Mouse (Mus musculus) embryonic facial prominence, embryonic 10.5 days (tissue): ENCODE results near the gene Acsf3. TPM values are rescaled to one million over a fixed set of nuclear protein-coding genes. Genes with fewer than 3 reads are reported as not detected.
A peak's percentile ranks its signal among the peaks of the same experiment; 100 is the strongest.

ENCODE experiments used
- DNase-seq: peaks from one replicate; pipeline ENCODE4 v3.0.0-alpha.2; 2017; ENCODE audit warnings: low spot score
- H3K27ac ChIP-seq: fragments of 300-500 bp; sonication (generic); replicated peaks from 2 replicates; pipeline ENCODE4 v1.5.1; 2016; ENCODE audit warnings: mild to moderate bottlenecking
- H3K27me3 ChIP-seq: fragments of 300-500 bp; sonication (generic); replicated peaks from 2 replicates; pipeline ENCODE4 v1.6.1; 2016; ENCODE audit warnings: low read depth, mild to moderate bottlenecking; ENCODE audit not compliant: poor library complexity, severe bottlenecking
- H3K36me3 ChIP-seq: fragments of 300-500 bp; sonication (generic); replicated peaks from 2 replicates; pipeline ENCODE4 v1.6.1; 2016; ENCODE audit warnings: mild to moderate bottlenecking, moderate library complexity
- H3K4me1 ChIP-seq: fragments of 300-500 bp; sonication (generic); 2 replicates; pipeline ENCODE4 v1.6.1; 2016
- H3K4me3 ChIP-seq: fragments of 300-500 bp; sonication (generic); 2 replicates; pipeline ENCODE4 v1.5.1; 2016; ENCODE audit warnings: mild to moderate bottlenecking, moderate library complexity
- H3K9me3 ChIP-seq: fragments of 300-500 bp; sonication (generic); 2 replicates; pipeline ENCODE4 v1.6.1; 2016; ENCODE audit warnings: mild to moderate bottlenecking
- WGBS: fragments of 180-500 bp; shearing (Covaris S2); methylation state at CpG from one replicate; pipeline ENCODE4 v1.1.7; 2016; 5-methylcytosine and 5-hydroxymethylcytosine counted together
- polyA plus RNA-seq: library from polyadenylated mRNA; unstranded; fragments of >200 nt; fragmentation: Nextera tagmentation; extraction: Ambion mirVana; gene quantifications from 2 replicates; pipeline ENCODE4 v1.2.1, GENCODE M21; 2016

Gene Acsf3
- polyA plus RNA-seq, 1 experiment from 2014 or later = 16.4 TPM

GRCm38 (mm10) chr8:122864719-122865129, 89.4 kb downstream of the Acsf3 start:
- no peaks in the 10 kb centered on the region; the same call in 1 of the 2 replicates for H3K36me3 ChIP-seq
- peak overlapping the region; percentile 49 for H3K4me3 ChIP-seq
- DNase-seq = peak; percentile 61
- H3K27me3 ChIP-seq = peaks cover 18% of the 10 kb centered on the region
- H3K9me3 ChIP-seq = peaks cover 21% of the 10 kb centered on the region
- H3K27ac ChIP-seq = peak overlapping the region; percentile 11
- 53% methylated on average over 26 of the region's 26 CpGs for WGBS
- peaks cover 23% of the 10 kb centered on the region for H3K4me1 ChIP-seq

GRCm38 (mm10) chr8:122865441-122865840, 90.2 kb downstream of the Acsf3 start:
- peak; percentile 46 for DNase-seq
- Histone ChIP-seq H3K4me1 (peaks cover 28% of the 10 kb centered on the region), H3K27me3 (peaks cover 21% of the 10 kb centered on the region), H3K36me3 (no peaks in the 10 kb centered on the region; the same call in 1 of the 2 replicates), H3K4me3 (peak overlapping the region; percentile 49), H3K9me3 (peaks cover 21% of the 10 kb centered on the region), H3K27ac (peak overlapping the region; percentile 11; the same call in 1 of the 2 replicates)
- WGBS = 54% methylated on average over 10 of the region's 10 CpGs

- no peaks in the 10 kb centered on the region; the same call in 1 of the 2 replicates for H3K36me3 ChIP-seq
- 84% methylated on average over 8 of the region's 8 CpGs for WGBS
- H3K9me3 ChIP-seq = peaks cover 21% of the 10 kb centered on the region
- peaks cover 31% of the 10 kb centered on the region for H3K4me1 ChIP-seq
- H3K4me3 ChIP-seq = no peak overlapping the region
- H3K27ac ChIP-seq = no peak overlapping the region
- no peak for DNase-seq
- H3K27me3 ChIP-seq = peaks cover 21% of the 10 kb centered on the region
Measured at GRCm38 (mm10) chr8:122866231-122866630, 90.9 kb downstream of the Acsf3 start.

Other genes with a start within 250 kb of the Acsf3 start
- gene Piezo1, start 224.2 kb upstream of the Acsf3 start, polyA plus RNA-seq = 8.5 and 9.0 TPM in 2 replicates
- 70.0 and 76.4 TPM in 2 replicates for gene Cdt1, start 207.5 kb upstream of the Acsf3 start, polyA plus RNA-seq
- gene Aprt, start 198.6 kb upstream of the Acsf3 start, polyA plus RNA-seq = 296 and 300 TPM in 2 replicates
- gene Galns, start 164.0 kb upstream of the Acsf3 start, polyA plus RNA-seq = 4.6 and 5.2 TPM in 2 replicates
- gene Trappc2l, start 163.8 kb upstream of the Acsf3 start, polyA plus RNA-seq = 49.6 and 54.9 TPM in 2 replicates
- 0.30 TPM in 1 of 2 replicates, not detected in the other for gene Pabpn1l, start 152.7 kb upstream of the Acsf3 start, polyA plus RNA-seq
- 1.7 and 2.3 TPM in 2 replicates for gene Cbfa2t3, start 76.4 kb upstream of the Acsf3 start, polyA plus RNA-seq
- gene Cdh15, start 72.5 kb downstream of the Acsf3 start, polyA plus RNA-seq = 1.7 and 2.0 TPM in 2 replicates